Mouse (Mus musculus) testis, adult 2 months (tissue): Measurements from ENCODE around the gene Tmem104.

Source experiments
- CTCF ChIP-seq: fragments of 200-500 bp; IDR thresholded peaks from 2 replicates; pipeline ENCODE4 v1.5.1; 2012; ENCODE audit warnings: low read depth, mild to moderate bottlenecking, inconsistent platforms, low read length, moderate library complexity; ENCODE audit not compliant: control insufficient read depth, insufficient read depth, insufficient replicate concordance
- POLR2A ChIP-seq: fragments of 200-500 bp; IDR thresholded peaks from 2 replicates; pipeline ENCODE4 v1.6.1; 2012; ENCODE audit warnings: low read depth, mild to moderate bottlenecking, inconsistent platforms, low read length, moderate library complexity; ENCODE audit not compliant: control insufficient read depth

DNA sequence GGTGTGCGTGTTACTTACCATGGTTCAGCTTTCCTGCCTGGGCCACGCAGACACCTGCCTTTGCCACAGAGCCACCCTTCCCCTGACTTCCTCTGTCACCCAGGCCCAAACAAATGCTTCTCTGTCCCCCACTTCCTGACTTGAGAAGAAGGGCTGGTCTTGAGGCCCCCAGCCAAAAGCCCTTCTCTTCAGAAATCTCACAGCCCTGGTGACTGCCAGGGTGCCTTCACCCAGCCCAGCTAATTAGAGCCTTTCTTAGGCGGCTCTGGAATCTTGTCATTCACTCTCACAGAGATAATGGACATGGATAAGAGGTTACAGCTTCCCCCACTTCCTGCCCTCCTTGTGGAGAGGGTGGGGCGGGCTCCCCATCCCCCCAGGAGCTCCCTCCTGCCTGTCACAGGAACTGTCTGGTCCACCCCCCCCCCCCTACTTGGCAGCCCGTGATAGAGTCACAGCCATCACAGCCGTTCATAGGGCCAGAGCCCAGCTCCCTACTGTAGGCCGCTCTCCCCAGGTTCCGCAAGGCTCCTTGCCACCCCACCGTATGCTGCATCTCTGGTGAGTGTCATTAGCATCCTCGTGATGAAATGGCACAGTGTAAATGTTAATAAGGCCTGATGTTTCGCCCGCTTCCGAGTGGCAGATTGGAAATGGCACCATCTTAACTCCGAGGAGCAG is 39.7 kb downstream of the Tmem104 start:
- TF ChIP-seq CTCF, result no peak
- no peak for TF ChIP-seq POLR2A
